In genomic region chr1:75349275-75349674, GRCm38 (mm10) we compare ENCODE assay signal across 24 mouse cellular contexts. TPM values are rescaled to one million over a fixed set of nuclear protein-coding genes. Genes with fewer than 3 reads are reported as not detected.
DNase-seq lines count a peak whose midpoint lies in the region; ATAC-seq lines count a peak whose summit lies in the region.
"Had no signal": no experiment of that assay in that cellular context is flagged by ENCODE, and none has a peak within 500 bp of the region (broad histone marks: within the 10 kb centered on the region; RNA-seq: fewer than 3 reads in every experiment).

No protein-coding gene starts in this region.

- intact Hi-C loops in heart, postnatal 10 days (cut with DNase I): no loop called here

- peaks cover 31% of the 10 kb centered on the region for H3K4me1 ChIP-seq in forebrain, embryonic 10.5 days
- H3K4me1 ChIP-seq in forebrain, embryonic 12.5 days: peaks cover 10% of the 10 kb centered on the region
- H3K4me1 ChIP-seq in heart, embryonic 15.5 days (replicated peaks): peaks cover 48% of the 10 kb centered on the region
- H3K4me1 ChIP-seq in lung, embryonic 15.5 days: peaks cover 19% of the 10 kb centered on the region
- H3K4me1 ChIP-seq in stomach, embryonic 16.5 days (ENCODE audit: control insufficient read depth, insufficient read depth, low read length): peaks cover 7% of the 10 kb centered on the region; the same call in 1 of the 2 replicates

- ATAC-seq in forebrain, embryonic 12.5 days (ENCODE audit: low FRiP score): no peak
- 0 out of 2 replicates have a peak, but pooled peaks have one; percentile 23 for ATAC-seq in heart, embryonic 15.5 days (replicated peaks; ENCODE audit: insufficient number of reproducible peaks, insufficient read depth, low FRiP score, low read depth)
- peak; percentile 6; the same call in 1 of the 2 replicates for ATAC-seq in lung, embryonic 15.5 days (ENCODE audit: borderline replicate concordance, extremely low read depth, low FRiP score, low TSS enrichment)
- ATAC-seq in stomach, embryonic 16.5 days (ENCODE audit: insufficient read depth, low FRiP score): peak; percentile 64; the same call in 1 of the 2 replicates
- ATAC-seq: forebrain, embryonic 16.5 days; midbrain, embryonic 15.5 days had no signal

- peaks cover 30% of the 10 kb centered on the region for H3K27me3 ChIP-seq in forebrain, embryonic 10.5 days (ENCODE audit: poor library complexity, severe bottlenecking)
- H3K27me3 ChIP-seq in forebrain, embryonic 12.5 days: peaks cover 17% of the 10 kb centered on the region
- H3K27me3 ChIP-seq in heart, embryonic 15.5 days: no peaks in the 10 kb centered on the region
- H3K27me3 ChIP-seq in lung, embryonic 15.5 days: no peaks in the 10 kb centered on the region
- no peaks in the 10 kb centered on the region for H3K27me3 ChIP-seq in stomach, embryonic 16.5 days (ENCODE audit: control insufficient read depth, insufficient read depth, low read length)
- H3K27me3 ChIP-seq: embryonic facial prominence, embryonic 12.5 days; hindbrain, embryonic 15.5 days; midbrain, embryonic 15.5 days; stomach, embryonic 15.5 days had no signal

- peak overlapping the region; percentile 53; the same call in 1 of the 2 replicates for H3K27ac ChIP-seq in forebrain, embryonic 10.5 days
- H3K27ac ChIP-seq in forebrain, embryonic 12.5 days: no peak overlapping the region
- H3K27ac ChIP-seq in heart, embryonic 15.5 days: peak overlapping the region; percentile 82
- H3K27ac ChIP-seq in lung, embryonic 15.5 days: no peak overlapping the region
- peak overlapping the region; percentile 37; the same call in 1 of the 2 replicates for H3K27ac ChIP-seq in stomach, embryonic 16.5 days (ENCODE audit: low read length)
- H3K27ac ChIP-seq: embryonic facial prominence, embryonic 12.5 days; hindbrain, embryonic 15.5 days; limb, embryonic 13.5 days; liver, embryonic 14.5 days; midbrain, embryonic 15.5 days; stomach, embryonic 15.5 days had no signal

- no peak overlapping the region for H3K4me2 ChIP-seq in forebrain, embryonic 12.5 days
- H3K4me2 ChIP-seq in heart, embryonic 15.5 days: no peak overlapping the region
- no peak overlapping the region for H3K4me2 ChIP-seq in lung, embryonic 15.5 days
- no peak overlapping the region for H3K4me2 ChIP-seq in stomach, embryonic 16.5 days (ENCODE audit: low read depth, low read length)
- H3K4me2 ChIP-seq: embryonic facial prominence, embryonic 12.5 days; hindbrain, embryonic 15.5 days; limb, embryonic 13.5 days; midbrain, embryonic 15.5 days; stomach, embryonic 15.5 days had no signal

- no peaks in the 10 kb centered on the region for H3K36me3 ChIP-seq in forebrain, embryonic 10.5 days (replicated peaks)
- no peaks in the 10 kb centered on the region for H3K36me3 ChIP-seq in forebrain, embryonic 12.5 days (replicated peaks)
- H3K36me3 ChIP-seq in heart, embryonic 15.5 days: no peaks in the 10 kb centered on the region
- H3K36me3 ChIP-seq in lung, embryonic 15.5 days: no peaks in the 10 kb centered on the region
- no peaks in the 10 kb centered on the region for H3K36me3 ChIP-seq in stomach, embryonic 16.5 days (ENCODE audit: control insufficient read depth, insufficient read depth, low read length)
- H3K36me3 ChIP-seq: embryonic facial prominence, embryonic 12.5 days; hindbrain, embryonic 15.5 days; limb, embryonic 13.5 days; midbrain, embryonic 15.5 days; stomach, embryonic 15.5 days had no signal

- 52% methylated on average over 5 of the region's 5 CpGs for WGBS in forebrain, embryonic 10.5 days
- 56% methylated on average over 5 of the region's 5 CpGs for WGBS in forebrain, embryonic 12.5 days
- WGBS in heart, embryonic 15.5 days: 13% methylated on average over 5 of the region's 5 CpGs
- 34% methylated on average over 5 of the region's 5 CpGs for WGBS in lung, embryonic 15.5 days
- 42% methylated on average over 5 of the region's 5 CpGs for WGBS in stomach, embryonic 16.5 days

- no peak overlapping the region for H3K4me3 ChIP-seq in forebrain, embryonic 10.5 days
- no peak overlapping the region for H3K4me3 ChIP-seq in forebrain, embryonic 12.5 days (replicated peaks)
- H3K4me3 ChIP-seq in heart, embryonic 15.5 days: no peak overlapping the region
- no peak overlapping the region for H3K4me3 ChIP-seq in lung, embryonic 15.5 days
- H3K4me3 ChIP-seq in stomach, embryonic 16.5 days (replicated peaks; ENCODE audit: low read length): no peak overlapping the region
- H3K4me3 ChIP-seq: embryonic facial prominence, embryonic 12.5 days; hindbrain, embryonic 15.5 days; limb, embryonic 13.5 days; midbrain, embryonic 15.5 days; myocyte; stomach, embryonic 15.5 days had no signal

- DNase-seq in forebrain, embryonic 10.5 days (ENCODE audit: extremely low spot score, low spot score): no peak
- no peak for DNase-seq in heart, postnatal 10 days
- DNase-seq in lung, postnatal 10 days: no peak
- no peak for DNase-seq in left cerebral cortex, adult 18-20 months (ENCODE audit: low spot score in 2 of 2)
- DNase-seq: adrenal gland, adult 8-10 months; cerebellum, adult 8-10 months; kidney, adult 9 months; kidney, postnatal 25 days; lung, postnatal 36 days; spleen, adult 18-20 months had no signal

- H3K9me3 ChIP-seq in forebrain, embryonic 10.5 days: no peaks in the 10 kb centered on the region
- H3K9me3 ChIP-seq in forebrain, embryonic 12.5 days: no peaks in the 10 kb centered on the region
- H3K9me3 ChIP-seq in heart, embryonic 15.5 days (replicated peaks): no peaks in the 10 kb centered on the region
- no peaks in the 10 kb centered on the region for H3K9me3 ChIP-seq in lung, embryonic 15.5 days
- no peaks in the 10 kb centered on the region for H3K9me3 ChIP-seq in stomach, embryonic 16.5 days (replicated peaks; ENCODE audit: control insufficient read depth, low read length)
- H3K9me3 ChIP-seq: embryonic facial prominence, embryonic 12.5 days; hindbrain, embryonic 15.5 days; limb, embryonic 13.5 days; midbrain, embryonic 15.5 days; stomach, embryonic 15.5 days had no signal

- no peak overlapping the region for H3K9ac ChIP-seq in forebrain, embryonic 12.5 days
- no peak overlapping the region for H3K9ac ChIP-seq in heart, embryonic 15.5 days
- no peak overlapping the region for H3K9ac ChIP-seq in lung, embryonic 15.5 days
- H3K9ac ChIP-seq in stomach, embryonic 16.5 days (ENCODE audit: low read length): peak overlapping the region; percentile 4; the same call in 1 of the 2 replicates
- H3K9ac ChIP-seq: embryonic facial prominence, embryonic 12.5 days; hindbrain, embryonic 15.5 days; limb, embryonic 13.5 days; liver, embryonic 14.5 days; midbrain, embryonic 15.5 days; stomach, embryonic 15.5 days had no signal

RNA-seq across cellular contexts. Expression of gene Des, which starts 10.9 kb away (rescaled TPM):
- 2.6 and 4.3 TPM in 2 replicates for polyA plus RNA-seq in forebrain, embryonic 10.5 days (2016; fragmentation: Nextera tagmentation; extraction: Ambion mirVana)
- polyA plus RNA-seq in forebrain, embryonic 12.5 days (2016; fragmentation: Nextera tagmentation; extraction: Ambion mirVana): 0.74 and 0.78 TPM in 2 replicates
- polyA plus RNA-seq in heart, embryonic 15.5 days (2015; fragmentation: Nextera tagmentation; extraction: Ambion mirVana): 374 and 419 TPM in 2 replicates
- 100 to 1,000 TPM; 909 to 916 TPM for total RNA-seq in heart, postnatal 10 days (2021)
- polyA plus RNA-seq in lung, embryonic 15.5 days (2015; fragmentation: Nextera tagmentation; extraction: Ambion mirVana): 57.1 and 59.5 TPM in 2 replicates
- polyA plus RNA-seq in stomach, embryonic 16.5 days (2015; fragmentation: Nextera tagmentation; extraction: Ambion mirVana): 166 and 194 TPM in 2 replicates
- under 1 TPM; 0.88 to 0.91 TPM for total RNA-seq in left cerebral cortex, adult 18-20 months (2021)
- total RNA-seq: common myeloid progenitor, adult 5-6 weeks; megakaryocyte-erythroid progenitor cell, adult 5-6 weeks had no signal

RNA-seq across cellular contexts. Expression of gene Speg, which starts 25.8 kb away (rescaled TPM):
- polyA plus RNA-seq in forebrain, embryonic 10.5 days (2016; fragmentation: Nextera tagmentation; extraction: Ambion mirVana): 23.2 and 29.3 TPM in 2 replicates
- polyA plus RNA-seq in forebrain, embryonic 12.5 days (2016; fragmentation: Nextera tagmentation; extraction: Ambion mirVana): 10.0 and 11.3 TPM in 2 replicates
- polyA plus RNA-seq in heart, embryonic 15.5 days (2015; fragmentation: Nextera tagmentation; extraction: Ambion mirVana): 44.5 and 54.4 TPM in 2 replicates
- total RNA-seq in heart, postnatal 10 days (2021): 100 to 1,000 TPM; 104 to 112 TPM
- 41.6 and 42.8 TPM in 2 replicates for polyA plus RNA-seq in lung, embryonic 15.5 days (2015; fragmentation: Nextera tagmentation; extraction: Ambion mirVana)
- polyA plus RNA-seq in stomach, embryonic 16.5 days (2015; fragmentation: Nextera tagmentation; extraction: Ambion mirVana): 41.1 and 41.2 TPM in 2 replicates
- 100 to 1,000 TPM; 181 to 191 TPM for total RNA-seq in left cerebral cortex, adult 18-20 months (2021)
- total RNA-seq: common myeloid progenitor, adult 5-6 weeks; megakaryocyte-erythroid progenitor cell, adult 5-6 weeks had no signal

RNA-seq across cellular contexts. Expression of gene Dnpep, which starts 31.5 kb away (rescaled TPM):
- polyA plus RNA-seq in forebrain, embryonic 10.5 days (2016; fragmentation: Nextera tagmentation; extraction: Ambion mirVana): 124 and 126 TPM in 2 replicates
- polyA plus RNA-seq in forebrain, embryonic 12.5 days (2016; fragmentation: Nextera tagmentation; extraction: Ambion mirVana): 137 and 140 TPM in 2 replicates
- polyA plus RNA-seq in heart, embryonic 15.5 days (2015; fragmentation: Nextera tagmentation; extraction: Ambion mirVana): 108 and 123 TPM in 2 replicates
- 10 to 100 TPM; 92.2 to 92.7 TPM for total RNA-seq in heart, postnatal 10 days (2021)
- 121 and 124 TPM in 2 replicates for polyA plus RNA-seq in lung, embryonic 15.5 days (2015; fragmentation: Nextera tagmentation; extraction: Ambion mirVana)
- 125 and 139 TPM in 2 replicates for polyA plus RNA-seq in stomach, embryonic 16.5 days (2015; fragmentation: Nextera tagmentation; extraction: Ambion mirVana)
- total RNA-seq in left cerebral cortex, adult 18-20 months (2021): 10 to 100 TPM; 56.5 to 57.4 TPM

Comparison
In these comparisons a context has a peak if more than half of its experiments do, and no peak if none do; other contexts are left out.
1. H3K27ac ChIP-seq: peak in forebrain, embryonic 10.5 days (single experiment), heart, embryonic 15.5 days (single experiment) and stomach, embryonic 16.5 days (single experiment); none in forebrain, embryonic 12.5 days (single experiment) and lung, embryonic 15.5 days (single experiment).
2. RNA of gene Des, which starts 10.9 kb away (polyA plus RNA-seq): 374 to 419 TPM in heart, embryonic 15.5 days, 166 to 194 TPM in stomach, embryonic 16.5 days and 57.1 to 59.5 TPM in lung, embryonic 15.5 days; 2.6 to 4.3 TPM in forebrain, embryonic 10.5 days and 0.74 to 0.78 TPM in forebrain, embryonic 12.5 days; every median in the first group is over 10 times any median in the second.